Mouse (Mus musculus) gastrocnemius, postnatal 10 days (tissue): ENCODE results near the gene Idua. TPM values are rescaled to one million over a fixed set of nuclear protein-coding genes. Genes with fewer than 3 reads are reported as not detected.
"Not testable (repeated sequence)": the region's sequence is repeated elsewhere in the genome, so short reads cannot be mapped to it uniquely, and the experiment has no call there.

Source experiments
- DNase-seq: peaks from one replicate; pipeline ENCODE4 v3.0.0; 2021; ENCODE audit warnings: mixed read lengths
- long read RNA-seq, 2 experiments: library from polyadenylated mRNA; stranded (forward); transcript quantifications; one replicate each; pipeline ENCODE4 v2.0.0; 2021
- total RNA-seq, 2 experiments: library from RNA; stranded (reverse); gene quantifications; 2 replicates each; pipeline ENCODE4 v1.2.3; 2021

The Idua gene
- 1 to 10 TPM; 6.3 to 8.0 TPM for total RNA-seq
- long read RNA-seq, experiment 1, transcript Idua-202 (14 exons, 3,373 nt), result major isoform, 9 of 35 reads
- long read RNA-seq, experiment 1, partial matches to known transcripts, result 15 of 35 reads
- long read RNA-seq, experiment 1, other reads (novel, unspliced or antisense), result 11 of 35 reads
- long read RNA-seq, experiment 2, transcript Idua-202 (14 exons, 3,373 nt), result major isoform, 7 of 12 reads
- long read RNA-seq, experiment 2, partial matches to known transcripts, result 1 of 12 reads
- long read RNA-seq, experiment 2, other reads (novel, unspliced or antisense), result 4 of 12 reads

DNA sequence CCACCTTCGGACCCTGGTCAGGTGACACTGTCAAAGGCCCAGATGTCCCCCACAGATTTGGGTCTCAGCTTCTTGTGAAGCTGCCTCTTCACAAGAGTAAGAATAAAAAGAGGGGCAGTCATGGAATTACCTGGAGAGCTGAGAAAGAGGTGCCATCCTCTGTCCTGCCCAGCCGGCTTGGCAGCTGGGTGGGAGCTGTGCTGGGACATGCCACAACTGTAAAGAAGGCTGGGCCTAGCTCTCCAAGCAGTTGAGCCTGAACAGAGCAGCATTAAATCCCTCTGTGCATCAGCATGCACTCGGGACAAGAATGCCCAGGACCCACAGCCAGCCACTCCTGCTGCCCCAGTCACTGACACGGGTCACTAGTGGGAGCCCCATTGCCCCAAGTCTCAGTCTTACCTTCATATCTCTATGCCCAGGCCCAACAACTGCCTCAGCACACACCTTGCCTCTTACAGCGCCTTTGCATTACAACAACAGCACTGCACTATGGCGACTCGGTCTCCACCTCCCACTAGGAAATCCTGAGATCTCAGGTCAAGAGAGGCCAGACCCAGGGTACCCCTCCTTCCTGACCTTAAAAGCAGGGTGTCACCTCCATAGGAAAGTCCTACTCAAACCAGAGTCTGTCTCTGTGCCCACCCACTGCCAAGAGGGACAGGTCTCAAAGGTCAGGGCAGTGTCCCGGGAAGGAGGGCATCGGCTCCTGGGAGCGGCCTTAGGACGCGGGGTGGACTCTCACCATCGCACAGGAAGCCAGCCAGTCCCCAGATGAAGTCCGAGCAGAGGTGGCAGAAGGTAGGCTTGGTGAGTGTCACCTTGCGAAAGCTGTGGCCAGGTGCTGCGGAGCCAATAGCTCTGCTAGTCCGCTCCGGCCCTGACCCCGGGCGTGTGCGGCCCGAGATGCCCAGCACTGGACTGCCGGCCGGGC is at the start of gene Idua:
Gene Idua, plus strand, starts transcription at position 634 of the 934 bp plus-strand sequence.
- no peak for DNase-seq

DNA sequence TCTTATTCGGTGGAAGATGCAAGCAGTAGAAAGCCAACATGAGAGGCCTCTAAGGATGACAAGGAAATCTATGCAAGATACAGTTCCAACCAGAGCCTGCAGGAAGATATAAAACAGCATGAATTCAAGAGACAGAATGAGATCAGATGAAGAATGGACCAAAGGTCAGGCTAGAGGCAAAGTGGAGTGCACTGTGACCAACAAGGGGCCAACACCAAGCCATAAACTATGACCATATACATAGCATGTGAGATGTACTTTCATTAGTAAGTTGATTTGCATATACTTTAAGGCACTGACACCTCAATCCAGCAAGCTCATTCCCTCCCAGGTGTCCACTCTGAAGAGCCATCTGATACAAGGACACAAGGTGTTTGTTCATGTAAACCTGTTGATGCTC is 49.7 kb upstream of the Idua start:
- no peak for DNase-seq

GRCm38 (mm10) chr5:108621870-108622269 is 38.3 kb upstream of the Idua start:
- DNase-seq, result no peak

DNA sequence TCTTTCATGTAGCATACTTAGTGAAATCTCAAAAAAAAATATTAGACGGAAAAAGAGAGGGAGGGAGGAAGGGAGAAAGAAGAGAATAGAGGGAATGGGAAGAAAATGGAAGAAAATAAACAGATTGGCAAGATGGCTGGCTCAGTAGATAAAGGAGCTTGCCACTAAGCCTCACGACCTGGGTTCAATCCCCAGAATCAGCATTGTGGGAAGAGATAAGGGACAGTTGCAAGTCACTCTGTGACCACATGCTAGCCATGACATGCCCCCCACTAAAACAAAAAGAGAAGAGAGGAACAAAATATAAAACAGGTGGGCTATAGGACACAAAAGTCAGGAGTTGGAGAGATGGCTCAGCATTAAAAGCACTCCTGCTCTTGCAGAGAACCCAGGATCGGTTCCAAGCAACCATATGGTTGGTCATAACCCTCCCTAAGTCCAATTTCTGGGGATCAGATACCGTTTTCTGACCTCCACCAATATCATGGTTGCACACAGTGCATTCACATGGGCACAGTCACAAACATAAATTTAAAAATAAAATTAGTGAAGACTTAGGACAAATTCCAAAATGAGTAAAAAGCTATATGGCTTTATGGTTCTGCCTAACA is 34.0 kb upstream of the Idua start:
- no peak for DNase-seq

- DNase-seq, result no peak
Observed at GRCm38 (mm10) chr5:108628891-108629633, 31.1 kb upstream of the Idua start.

DNA sequence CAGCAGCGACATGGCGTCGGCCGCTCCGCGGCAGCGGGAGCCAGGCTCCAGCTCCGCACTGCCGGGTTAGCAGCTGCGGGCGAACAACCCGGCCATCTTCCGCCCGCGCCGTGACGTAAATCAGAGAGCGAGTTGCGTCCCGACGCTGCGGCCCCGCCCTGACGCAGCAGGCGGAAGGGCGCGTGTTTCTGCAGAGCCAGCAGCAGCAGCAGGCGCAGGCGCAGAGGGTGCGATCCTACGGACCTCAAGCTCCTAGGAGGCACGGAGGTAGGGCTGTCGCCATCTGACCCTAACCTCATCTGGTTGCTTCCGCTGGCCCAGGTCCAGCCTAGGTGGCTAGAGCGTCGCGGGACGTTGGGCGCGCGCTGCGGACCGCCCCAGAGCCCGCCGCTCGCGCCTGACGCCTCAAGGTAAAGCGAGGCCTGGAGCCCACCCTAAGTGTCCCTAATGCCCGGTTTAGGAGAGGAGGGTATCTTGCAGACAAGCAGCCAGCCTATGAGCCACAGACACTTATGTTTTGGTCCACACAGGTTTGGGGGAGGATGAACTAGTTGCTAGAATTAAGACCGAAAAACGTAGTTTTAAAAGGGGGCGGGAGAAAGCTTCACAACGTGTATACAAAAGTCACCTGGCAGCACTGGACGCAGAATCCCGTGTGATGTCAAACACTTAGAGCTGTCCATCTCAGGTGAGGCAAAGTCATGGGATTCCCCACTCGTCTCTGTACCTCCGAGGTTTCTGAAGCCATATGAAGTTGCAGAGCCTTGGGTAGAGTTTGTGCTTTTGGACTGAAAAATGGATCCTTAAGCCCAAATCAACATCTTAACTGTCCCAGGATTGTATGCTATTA is 30.3 kb upstream of the Idua start, which contains the start of the genes Gak and Tmem175:
Gene Gak, minus strand, starts transcription at position 122 of the 850 bp plus-strand sequence.
Gene Tmem175, plus strand, starts transcription at position 137 of the 850 bp plus-strand sequence.
- DNase-seq, result peak; percentile 89

- DNase-seq, result no peak
Observed at GRCm38 (mm10) chr5:108633676-108634075, 26.5 kb upstream of the Idua start.

- not testable (repeated sequence) for DNase-seq
Observed at GRCm38 (mm10) chr5:108634088-108634487, 26.0 kb upstream of the Idua start.

- DNase-seq, result no peak
Observed at GRCm38 (mm10) chr5:108636172-108636571, 24.0 kb upstream of the Idua start.

DNA sequence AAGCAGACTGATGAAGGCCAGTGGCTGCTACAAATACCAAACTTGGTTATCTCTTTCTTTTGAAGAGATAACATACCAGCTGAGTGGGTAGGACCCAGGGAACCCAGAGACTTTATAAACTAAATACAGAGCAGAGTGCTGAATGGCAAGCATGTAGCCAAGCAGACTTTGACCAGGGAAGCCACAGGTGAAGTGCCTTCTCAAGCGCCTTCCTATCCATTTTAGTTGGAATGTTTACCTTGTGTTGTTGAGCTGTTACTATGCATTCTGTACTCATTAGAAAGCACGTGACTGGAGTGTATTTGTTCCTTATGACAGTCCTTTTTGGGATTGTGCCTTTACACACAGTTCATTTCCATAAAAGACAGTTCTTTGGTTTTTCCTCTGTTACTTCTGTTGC is 16.5 kb upstream of the Idua start:
- no peak for DNase-seq

DNA sequence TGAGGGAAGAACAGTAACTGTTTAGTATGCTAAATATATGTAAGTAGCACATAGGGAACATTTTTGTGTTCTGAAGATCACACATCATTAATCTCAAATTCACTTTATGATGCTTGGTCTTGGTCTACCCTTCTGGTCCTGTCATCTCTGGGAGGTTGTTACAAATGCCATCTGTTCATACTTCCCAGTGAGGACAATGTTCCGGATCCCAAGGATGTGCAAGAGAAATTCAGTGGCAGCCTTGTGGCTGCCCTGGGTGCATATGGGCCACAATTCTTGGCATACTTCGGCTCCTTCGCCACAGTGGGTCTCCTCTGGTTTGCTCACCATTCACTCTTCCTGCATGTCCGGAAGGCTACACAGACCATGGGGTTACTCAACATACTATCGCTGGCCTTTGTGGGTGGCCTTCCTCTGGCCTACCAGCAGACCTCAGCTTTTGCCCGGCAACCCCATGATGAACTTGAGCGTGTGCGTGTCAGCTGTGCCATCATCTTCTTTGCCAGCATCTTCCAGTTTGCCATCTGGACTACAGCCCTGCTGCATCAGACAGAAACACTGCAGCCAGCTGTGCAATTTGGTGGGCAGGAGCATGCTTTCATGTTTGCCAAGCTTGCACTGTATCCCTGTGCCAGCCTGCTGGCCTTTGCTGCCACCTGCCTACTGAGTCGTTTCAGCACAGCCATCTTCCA is 14.3 kb upstream of the Idua start:
- DNase-seq, result peak; percentile 40

DNA sequence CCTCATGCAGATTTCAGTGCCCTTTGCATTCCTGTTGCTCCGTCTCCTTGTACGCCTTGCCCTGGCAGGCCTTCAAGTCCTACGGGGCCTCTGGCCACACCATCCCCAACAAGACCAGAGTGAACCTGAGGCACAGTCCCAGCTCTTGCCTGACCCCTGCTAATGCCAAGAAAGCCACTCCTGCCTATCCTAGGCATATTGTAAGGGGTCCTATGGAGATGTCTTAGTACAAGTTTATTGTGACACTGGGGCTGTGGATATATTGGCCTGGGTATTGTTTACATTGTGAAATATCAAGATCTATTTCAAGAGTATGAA is 13.8 kb upstream of the Idua start:
- DNase-seq, result no peak

GRCm38 (mm10) chr5:108647311-108647710 is 12.8 kb upstream of the Idua start:
- DNase-seq, result no peak

DNA sequence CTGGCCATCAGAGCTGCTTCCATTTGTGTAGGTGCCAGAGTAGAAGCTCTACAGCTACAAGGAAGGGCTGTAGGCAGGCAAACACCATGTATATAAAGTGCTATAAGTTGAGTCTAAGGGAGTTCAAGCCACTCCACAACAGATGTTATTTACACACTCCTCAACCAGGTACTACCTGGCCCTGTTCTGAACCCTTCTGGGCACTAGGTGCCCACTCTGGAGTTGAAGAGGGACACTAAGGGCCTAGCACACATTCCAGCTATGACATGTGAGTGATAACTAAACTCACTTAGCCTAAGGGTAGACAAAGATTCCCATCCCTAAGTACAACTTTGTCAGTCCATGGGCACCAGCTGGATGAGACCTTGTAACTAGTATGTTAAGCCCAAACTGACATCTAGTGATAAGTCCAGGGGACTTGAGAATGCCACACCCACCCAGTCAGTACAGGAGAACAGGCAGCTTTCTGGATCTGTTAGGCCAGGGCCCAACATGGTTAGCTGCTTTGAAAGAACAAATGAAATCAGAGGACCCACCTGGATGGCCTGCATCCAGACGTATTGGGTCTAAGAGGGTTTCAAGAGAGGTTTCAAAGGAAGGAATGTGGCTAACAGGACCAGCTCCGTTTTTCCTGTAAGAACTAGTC is 12.2 kb upstream of the Idua start:
- no peak for DNase-seq

DNA sequence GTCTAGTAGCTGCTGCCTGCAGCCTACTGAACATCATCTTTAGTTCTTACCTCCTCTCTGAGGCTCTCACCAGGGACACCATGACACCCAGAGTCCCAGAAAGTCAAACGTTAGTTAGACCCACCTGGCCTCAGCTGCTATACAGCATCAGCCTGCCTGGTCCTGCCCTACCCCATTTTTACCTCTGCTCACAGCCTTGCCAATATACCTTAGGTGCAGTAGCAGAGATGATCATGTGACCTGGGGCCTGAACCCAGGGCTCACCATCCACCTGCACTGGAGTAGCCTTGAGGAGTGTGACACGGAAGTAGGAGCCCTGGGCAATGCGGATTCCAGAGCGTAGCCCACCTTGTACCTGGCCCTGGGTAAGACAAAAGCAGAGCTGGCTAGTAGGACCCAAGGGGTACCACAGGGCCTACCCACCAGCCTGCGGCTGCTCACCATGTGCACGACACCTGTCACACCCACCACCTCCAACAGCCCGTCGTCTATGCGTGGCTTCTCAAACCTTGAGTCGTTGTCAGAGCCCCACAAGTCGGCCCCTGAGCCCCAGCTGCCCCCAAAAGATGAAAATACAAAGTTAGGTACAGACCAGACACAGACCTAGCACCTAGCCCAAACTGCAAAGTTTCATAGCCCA is 11.1 kb upstream of the Idua start:
- DNase-seq, result no peak

DNA sequence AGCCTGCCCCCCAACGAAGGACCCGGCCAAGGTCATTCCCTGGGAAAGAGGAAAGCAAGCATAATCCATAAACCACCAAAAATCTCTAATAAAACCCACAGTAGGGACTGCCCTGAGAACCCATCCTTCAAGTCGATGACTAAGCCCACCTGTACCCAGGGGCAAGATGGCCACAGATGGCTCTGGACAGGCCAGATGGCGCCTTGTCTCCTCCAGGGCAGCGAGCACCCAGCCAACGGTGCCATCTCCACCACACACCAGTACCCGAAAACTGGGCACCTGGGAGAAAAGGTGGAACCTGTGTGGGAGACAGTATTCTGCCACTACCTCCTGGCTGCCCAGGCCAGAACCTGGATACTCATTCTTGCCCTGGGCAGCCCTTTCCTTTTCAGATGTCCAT is 9.8 kb upstream of the Idua start:
- DNase-seq, result no peak

- no peak for DNase-seq
Observed at GRCm38 (mm10) chr5:108651136-108651720, 8.9 kb upstream of the Idua start.

DNA sequence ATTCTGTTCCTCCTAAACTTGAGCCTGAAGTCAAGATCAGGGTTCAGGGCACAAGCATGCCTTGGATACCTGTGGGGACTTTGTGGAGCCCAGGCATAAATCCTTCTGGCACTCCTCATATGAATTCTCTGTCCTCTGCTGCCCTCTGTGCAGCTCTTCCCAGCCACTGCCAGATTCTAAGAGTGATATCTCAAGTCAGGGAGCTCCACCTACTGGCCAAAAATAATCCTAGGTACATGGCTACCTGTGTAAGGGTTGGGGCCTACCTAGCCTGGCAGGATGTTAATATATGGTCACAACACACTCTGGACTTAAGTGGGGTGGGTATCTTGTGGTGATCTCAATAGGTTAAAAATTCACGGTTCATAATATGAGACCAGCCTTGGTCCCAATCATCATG is 8.3 kb upstream of the Idua start:
- no peak for DNase-seq

- no peak for DNase-seq
Observed at GRCm38 (mm10) chr5:108653341-108653740, 6.8 kb upstream of the Idua start.
